Mouse (Mus musculus): ENCODE results near the gene Gfra4.
"Not testable (repeated sequence)": the region's sequence is repeated elsewhere in the genome, so short reads cannot be mapped to it uniquely, and the experiment has no call there.

Gene Gfra4

DNA sequence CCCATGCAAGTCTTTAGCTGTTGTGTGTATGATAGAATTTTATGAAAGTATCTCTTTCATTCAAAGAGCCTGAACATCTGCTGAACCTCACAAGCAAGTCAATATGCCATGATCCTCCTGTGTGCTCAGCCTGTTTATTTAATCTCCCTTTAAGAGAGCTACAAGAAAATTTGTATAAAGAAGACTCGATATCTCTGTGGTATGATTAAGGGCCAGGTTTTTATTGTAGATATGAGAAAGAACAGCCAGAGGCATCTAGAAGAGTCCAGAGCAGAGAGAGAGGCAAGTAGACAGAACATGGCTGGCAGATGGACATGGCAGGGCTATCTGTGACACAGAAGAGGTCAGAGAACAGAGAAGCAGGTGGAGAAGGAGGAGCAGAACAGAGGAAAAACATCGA lies 3.1 kb upstream of the Gfra4 start:
- no peak for DNase-seq (ENCODE audit: low spot score)

- DNase-seq (ENCODE audit: low spot score): no peak
Observed at GRCm38 (mm10) chr2:131044989-131045720, 2.3 kb upstream of the Gfra4 start.

GRCm38 (mm10) chr2:131044354-131044852 lies 1.5 kb upstream of the Gfra4 start:
- no peak for DNase-seq (ENCODE audit: low spot score)

GRCm38 (mm10) chr2:131040854-131041825 lies 1.7 kb downstream of the Gfra4 start:
- DNase-seq (ENCODE audit: low spot score): no peak

DNA sequence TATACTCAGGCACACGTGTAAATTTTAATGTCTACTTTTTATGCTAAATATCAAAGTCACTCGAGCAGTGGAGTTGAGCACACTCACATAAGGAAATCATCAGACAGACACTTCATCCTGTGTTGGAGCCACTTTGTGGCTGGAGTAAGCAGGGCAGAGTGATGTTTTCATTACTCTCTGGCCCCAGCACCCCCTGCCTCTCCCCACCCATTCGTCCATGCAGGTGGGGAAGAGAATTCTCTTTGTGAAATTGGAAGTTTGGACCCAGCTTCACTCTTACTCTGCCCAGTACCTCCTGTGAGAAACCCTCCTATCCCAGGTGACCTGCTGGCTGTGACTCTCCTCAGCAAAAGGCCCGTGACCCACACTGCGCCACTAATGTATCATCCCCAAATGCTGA lies 4.2 kb downstream of the Gfra4 start:
- no peak for DNase-seq (ENCODE audit: low spot score)

DNA sequence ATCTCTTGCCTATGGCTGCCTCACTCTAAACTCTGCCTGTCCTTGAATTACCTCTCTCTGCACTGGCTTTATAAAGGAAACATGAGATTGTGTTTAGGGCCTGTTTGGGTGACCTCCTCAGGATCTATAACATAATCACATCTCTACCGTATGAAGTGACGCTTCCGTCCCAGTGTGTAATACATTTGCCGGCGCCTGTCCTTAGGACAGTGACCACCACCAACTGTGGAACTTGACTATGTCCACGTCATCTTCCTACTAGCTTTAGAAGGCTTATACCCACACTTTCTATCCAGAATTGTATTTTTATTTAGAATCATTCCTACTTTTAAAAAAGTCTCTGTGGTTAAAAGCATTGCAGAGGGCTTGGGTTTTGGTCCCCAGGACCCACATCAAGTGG lies 4.7 kb downstream of the Gfra4 start:
- no peak for DNase-seq (ENCODE audit: low spot score)

DNA sequence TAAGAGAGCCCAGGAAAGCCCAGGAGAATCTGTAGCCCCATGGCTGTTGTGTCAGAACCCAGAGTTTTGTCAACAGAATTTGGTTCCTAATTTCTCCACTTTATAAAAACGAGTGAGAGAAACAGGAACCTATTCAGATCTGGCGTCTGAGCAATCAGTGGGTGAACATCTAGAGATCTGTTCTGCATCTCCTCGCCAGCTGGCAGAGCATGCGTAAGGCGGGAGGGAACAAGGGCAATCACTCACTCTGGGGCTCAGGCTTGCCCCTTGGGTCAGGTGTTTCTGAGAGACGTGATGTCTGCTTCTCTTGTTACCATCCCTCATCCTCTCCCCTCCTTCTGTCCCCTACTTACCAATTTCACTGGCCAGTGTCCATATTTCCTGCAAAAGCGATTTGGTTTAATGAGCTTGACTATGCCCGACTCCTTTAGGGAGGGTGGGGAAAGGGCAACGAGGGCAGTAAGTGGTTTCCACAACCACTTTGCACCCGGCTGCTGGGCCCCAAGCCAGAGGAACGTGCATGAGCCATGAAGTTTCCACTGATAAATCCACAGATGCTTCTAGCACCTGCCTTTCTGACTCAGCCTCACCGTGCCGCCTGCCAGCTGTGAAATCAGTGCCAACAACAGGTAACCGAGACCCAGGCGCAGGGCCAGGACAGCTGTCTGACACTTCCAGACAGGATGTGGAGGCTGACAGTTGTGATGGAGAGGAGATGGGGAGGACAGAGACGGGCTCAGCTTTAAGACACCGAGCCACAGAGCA lies 5.5 kb downstream of the Gfra4 start:
- no peak for DNase-seq (ENCODE audit: low spot score)

GRCm38 (mm10) chr2:131036757-131037156 lies 6.1 kb downstream of the Gfra4 start:
- DNase-seq (ENCODE audit: low spot score): no peak

DNA sequence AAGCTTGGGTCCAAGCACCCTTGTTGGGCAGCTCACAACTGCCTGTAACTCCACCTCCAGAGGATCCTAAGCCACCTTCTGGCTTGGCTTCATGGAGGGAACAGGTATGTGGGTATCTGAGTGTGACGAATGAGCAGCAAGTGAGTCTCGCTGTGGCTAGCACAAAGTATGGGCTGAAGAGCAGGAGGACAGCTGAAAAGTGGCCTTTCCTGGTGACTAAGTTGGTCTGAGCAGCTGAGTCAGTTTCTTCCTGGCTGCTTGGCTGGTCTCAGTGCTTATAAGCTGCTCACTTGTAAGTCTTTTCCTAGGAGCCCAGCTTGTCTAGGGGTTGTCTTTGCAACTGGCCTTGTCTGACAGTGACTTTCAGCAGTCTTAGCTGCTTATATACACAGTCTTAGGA lies 6.5 kb downstream of the Gfra4 start:
- DNase-seq (ENCODE audit: low spot score): no peak

DNA sequence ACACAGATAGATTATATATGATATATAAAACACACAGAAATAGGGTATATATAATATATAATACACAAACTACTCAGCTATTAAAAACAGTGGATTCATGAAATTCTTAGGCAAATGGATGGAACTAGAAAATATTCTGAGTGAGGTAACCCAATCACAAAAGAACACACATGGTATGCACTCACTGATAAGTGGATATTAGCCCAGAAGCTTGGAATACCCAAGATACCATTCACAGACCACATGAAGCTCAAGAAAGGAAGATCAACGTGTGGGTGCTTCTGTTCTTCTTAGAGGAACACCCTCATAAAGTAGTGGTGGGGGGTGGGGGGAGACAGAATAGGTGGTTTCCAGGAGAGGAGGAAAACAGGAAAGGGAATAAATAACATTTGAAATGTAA lies 11.5 kb downstream of the Gfra4 start:
- DNase-seq (ENCODE audit: low spot score): not testable (repeated sequence)

- DNase-seq (ENCODE audit: low spot score): no peak
Observed at GRCm38 (mm10) chr2:131030998-131031397, 11.9 kb downstream of the Gfra4 start.

GRCm38 (mm10) chr2:131030561-131030960 lies 12.3 kb downstream of the Gfra4 start:
- DNase-seq (ENCODE audit: low spot score): no peak

DNA sequence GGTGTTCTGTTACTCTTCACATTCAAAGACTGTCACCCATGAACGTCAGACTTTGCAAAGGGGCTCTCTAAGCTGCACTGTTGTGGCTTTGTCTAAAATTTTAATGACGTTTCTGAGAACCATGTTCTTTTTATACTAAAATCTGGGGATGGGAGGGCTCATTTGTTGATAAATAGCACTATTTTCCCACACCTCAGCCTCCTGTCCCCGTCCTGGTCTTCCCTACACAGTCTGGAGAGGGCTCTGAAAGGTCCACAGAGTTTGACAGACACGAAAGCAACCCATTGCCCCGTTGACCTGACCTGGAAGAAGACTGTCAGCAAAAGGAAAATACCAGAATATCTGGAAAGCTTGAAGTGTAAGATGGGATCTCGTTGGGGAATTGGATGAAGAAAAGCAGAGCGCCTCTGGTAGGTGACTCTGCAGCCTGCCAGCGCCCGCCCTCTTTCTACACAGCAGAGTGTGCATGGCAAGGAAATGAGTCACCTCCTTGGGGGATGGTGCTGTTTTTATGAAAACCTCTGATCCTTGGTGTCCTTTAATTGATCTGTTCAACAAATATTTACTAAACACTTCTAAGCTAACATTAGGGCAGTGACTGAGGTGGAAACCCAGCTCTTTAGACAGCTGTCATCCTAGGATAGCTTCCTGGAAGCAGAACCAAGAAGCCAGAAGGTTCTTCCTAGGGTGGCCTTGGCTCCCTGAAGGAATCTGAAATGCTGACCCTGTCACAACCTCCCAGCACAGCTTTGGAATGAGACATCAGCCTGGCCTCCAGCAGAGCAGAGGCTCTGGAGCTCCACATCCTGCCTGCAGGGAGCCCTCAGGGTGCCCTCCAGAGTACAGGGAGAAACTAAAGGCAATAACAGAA lies 13.6 kb downstream of the Gfra4 start:
- DNase-seq (ENCODE audit: low spot score): no peak

DNA sequence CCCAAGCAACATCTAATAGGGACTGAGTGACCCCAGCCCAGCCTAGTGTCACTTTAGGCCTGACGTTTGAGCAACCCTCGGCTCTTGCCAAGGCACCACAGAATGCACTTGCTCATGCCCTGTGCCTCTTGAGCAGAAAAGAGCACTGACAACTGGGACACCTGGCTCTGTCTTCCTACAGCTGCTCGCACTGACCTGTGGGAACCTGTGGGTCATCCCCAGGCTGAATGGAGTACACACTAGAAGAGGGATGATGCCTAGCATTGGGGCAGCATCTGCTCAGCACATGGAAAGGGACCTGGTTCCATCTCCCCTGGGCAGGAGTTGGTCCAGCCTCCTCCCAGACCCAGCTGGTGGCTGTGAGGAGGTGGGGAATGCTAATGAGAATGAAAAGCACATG lies 15.9 kb downstream of the Gfra4 start:
- DNase-seq (ENCODE audit: low spot score): no peak

DNA sequence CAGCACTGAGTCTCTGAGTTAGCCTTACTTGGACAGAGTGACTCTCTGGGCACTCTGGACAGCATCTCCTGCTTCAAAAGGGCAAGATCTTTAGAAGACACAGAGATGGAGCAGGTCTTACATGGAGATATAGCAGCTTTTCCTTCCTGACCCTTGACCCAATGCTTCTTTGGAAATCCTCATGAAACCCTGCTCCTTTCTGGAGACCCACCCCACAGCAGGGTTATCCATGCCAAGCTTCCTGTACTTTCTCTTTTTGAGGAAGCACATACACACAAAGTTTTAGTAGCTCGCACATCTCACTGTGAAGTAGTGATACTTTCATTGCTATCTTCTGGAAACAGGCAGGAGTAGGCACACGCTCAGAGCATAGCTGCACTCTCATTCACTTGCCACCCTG lies 17.7 kb downstream of the Gfra4 start:
- DNase-seq (ENCODE audit: low spot score): no peak

DNA sequence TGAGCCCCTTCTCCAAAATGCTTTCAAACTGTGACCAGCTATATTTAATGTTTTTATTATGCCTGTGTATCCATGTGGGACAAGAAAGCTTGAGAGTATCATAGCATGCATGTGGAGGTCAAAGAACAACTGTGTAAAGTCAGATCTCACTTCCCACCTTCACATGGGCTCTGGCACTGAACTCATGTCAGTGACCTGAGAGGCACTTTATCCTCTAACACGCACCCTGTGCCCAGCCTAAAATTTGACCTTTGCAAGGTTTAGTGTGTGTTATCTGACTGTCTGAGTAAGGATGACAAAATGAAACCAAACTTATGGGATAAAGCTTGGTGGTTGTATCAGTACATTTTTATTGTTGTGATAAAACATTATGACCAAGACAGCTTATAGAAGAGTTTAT lies 32.3 kb downstream of the Gfra4 start:
- DNase-seq (ENCODE audit: low spot score): no peak

GRCm38 (mm10) chr2:131009123-131009522 lies 33.8 kb downstream of the Gfra4 start:
- DNase-seq (ENCODE audit: low spot score): no peak

DNA sequence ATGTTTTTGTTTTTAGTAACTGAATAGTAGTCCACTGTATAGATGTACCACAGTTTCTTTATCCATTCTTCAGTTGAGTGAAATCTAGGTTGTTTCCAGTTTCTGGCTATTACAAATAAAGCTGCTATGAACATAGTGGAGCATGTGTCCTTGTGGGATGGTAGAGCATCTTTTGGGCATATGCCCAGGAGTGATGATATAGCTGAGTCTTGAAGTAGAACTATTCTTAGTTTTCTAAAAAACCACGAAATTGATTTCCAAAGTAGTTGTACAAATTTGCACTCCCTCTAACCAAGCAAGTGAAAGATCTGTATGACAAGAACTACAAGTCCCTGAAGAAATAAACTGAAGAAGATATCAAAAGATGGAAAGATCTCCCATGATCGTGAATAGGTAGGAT lies 50.1 kb downstream of the Gfra4 start:
- no peak for DNase-seq (ENCODE audit: low spot score)

Data from embryo, embryonic 10 days (tissue).